Mouse (Mus musculus) small intestine, adult 2 months (tissue): Measurements from ENCODE around the gene Fam163a.

Experiments used
- CTCF ChIP-seq: fragments of 200-500 bp; IDR thresholded peaks from 2 replicates; pipeline ENCODE4 v1.5.1; 2012; ENCODE audit warnings: low read depth, mild to moderate bottlenecking, control low read depth, inconsistent platforms, low read length, moderate library complexity, mixed read lengths; ENCODE audit not compliant: insufficient replicate concordance, insufficient read length; ENCODE audit errors: extremely low read depth
- POLR2A ChIP-seq: fragments of 200-500 bp; IDR thresholded peaks from 2 replicates; pipeline ENCODE4 v1.6.1; 2012; ENCODE audit warnings: low read depth, mild to moderate bottlenecking, control low read depth, inconsistent platforms, low read length, moderate library complexity

- no peak for TF ChIP-seq CTCF
- TF ChIP-seq POLR2A, result no peak
These were observed 93.1 kb downstream of the Fam163a start for GRCm38 (mm10) chr1:156111728-156112127.
